Mouse (Mus musculus) embryonic facial prominence, embryonic 11.5 days (tissue): ENCODE results near the gene Olfr54. TPM values are rescaled to one million over a fixed set of nuclear protein-coding genes. Genes with fewer than 3 reads are reported as not detected.
A peak's percentile ranks its signal among the peaks of the same experiment; 100 is the strongest.

Experiments used
- ATAC-seq: fragments of 200-750 bp; cut with Nextera tagmentation; replicated peaks from 2 replicates; pipeline ENCODE4 v1.8.0; 2017; ENCODE audit warnings: low read depth; ENCODE audit not compliant: insufficient number of reproducible peaks, low FRiP score, low TSS enrichment
- DNase-seq: peaks from one replicate; pipeline ENCODE4 v3.0.0-alpha.2; 2015; ENCODE audit warnings: low spot score
- H3K27ac ChIP-seq: fragments of 300-500 bp; sonication (generic); replicated peaks from 2 replicates; pipeline ENCODE4 v1.5.1; 2014; ENCODE audit warnings: mild to moderate bottlenecking, low read depth, low read length, control low read depth
- H3K27me3 ChIP-seq: fragments of 300-500 bp; sonication (generic); 2 replicates; pipeline ENCODE4 v1.6.1; 2014; ENCODE audit warnings: mild to moderate bottlenecking, low read length, moderate library complexity, mixed read lengths; ENCODE audit not compliant: control insufficient read depth, insufficient read depth
- H3K36me3 ChIP-seq: fragments of 300-500 bp; sonication (generic); replicated peaks from 2 replicates; pipeline ENCODE4 v1.6.1; 2014; ENCODE audit warnings: low read depth, mild to moderate bottlenecking, low read length, moderate library complexity, mixed read lengths; ENCODE audit not compliant: control insufficient read depth, insufficient read depth
- H3K4me1 ChIP-seq: fragments of 300-500 bp; sonication (generic); 2 replicates; pipeline ENCODE4 v1.6.1; 2014; ENCODE audit warnings: low read length, mixed read lengths; ENCODE audit not compliant: control insufficient read depth, insufficient read depth
- H3K4me2 ChIP-seq: fragments of 300-500 bp; sonication (generic); 2 replicates; pipeline ENCODE4 v1.6.1; 2014; ENCODE audit warnings: low read depth, mild to moderate bottlenecking, control low read depth, low read length, moderate library complexity
- H3K4me3 ChIP-seq: fragments of 300-500 bp; sonication (generic); 2 replicates; pipeline ENCODE4 v1.5.1; 2014; ENCODE audit warnings: low read depth, low read length, control low read depth
- H3K9ac ChIP-seq: fragments of 300-500 bp; sonication (generic); replicated peaks from 2 replicates; pipeline ENCODE4 v1.6.1; 2014; ENCODE audit warnings: mild to moderate bottlenecking, control low read depth, low read length
- H3K9me3 ChIP-seq: fragments of 300-500 bp; sonication (generic); replicated peaks from 2 replicates; pipeline ENCODE4 v1.6.1; 2016; ENCODE audit warnings: mild to moderate bottlenecking, low read length, inconsistent platforms, mixed read lengths; ENCODE audit not compliant: control insufficient read depth
- WGBS: fragments of 180-500 bp; shearing (Covaris S2); extraction: QIAGEN DNeasy Blood & Tissue Kit; methylation state at CpG from one replicate; pipeline ENCODE4 v1.1.7; 2014; 5-methylcytosine and 5-hydroxymethylcytosine counted together
- polyA plus RNA-seq: library from polyadenylated mRNA; unstranded; fragments of >200 nt; fragmentation: Nextera tagmentation; extraction: Ambion mirVana; gene quantifications from 2 replicates; pipeline ENCODE4 v1.2.1, GENCODE M21; 2014

The Olfr54 gene
- 0.15 TPM in 1 of 2 replicates, not detected in the other for polyA plus RNA-seq

GRCm38 (mm10) chr11:51013936-51014335 lies at the start of gene Olfr54:
TSS of gene Olfr54 (plus strand) at chr11:51014236.
- H3K9me3 ChIP-seq, result no peaks in the 10 kb centered on the region
- WGBS, result 71% methylated on average over 1 of the region's 1 CpGs
- H3K27ac ChIP-seq, result no peak within 1 kb of the TSS
- DNase-seq (no peak), ATAC-seq (no peak)
- H3K4me1 ChIP-seq, result no peaks in the 10 kb centered on the region
- H3K36me3 ChIP-seq, result no peaks in the 10 kb centered on the region
- no peak within 1 kb of the TSS for H3K4me2 ChIP-seq
- H3K27me3 ChIP-seq, result no peaks in the 10 kb centered on the region
- H3K4me3 ChIP-seq, result no peak within 1 kb of the TSS
- H3K9ac ChIP-seq, result no peak within 1 kb of the TSS

- Histone ChIP-seq H3K9ac (no peak overlapping the region), H3K4me3 (no peak overlapping the region), H3K27me3 (no peaks in the 10 kb centered on the region), H3K4me1 (no peaks in the 10 kb centered on the region), H3K27ac (no peak overlapping the region), H3K9me3 (no peaks in the 10 kb centered on the region), H3K36me3 (no peaks in the 10 kb centered on the region), H3K4me2 (no peak overlapping the region)
- ATAC-seq (no peak), DNase-seq (peak; percentile 2)
- 83% methylated on average over 2 of the region's 2 CpGs for WGBS
Observed at GRCm38 (mm10) chr11:50964886-50965285, 49.1 kb upstream of the Olfr54 start.

DNA sequence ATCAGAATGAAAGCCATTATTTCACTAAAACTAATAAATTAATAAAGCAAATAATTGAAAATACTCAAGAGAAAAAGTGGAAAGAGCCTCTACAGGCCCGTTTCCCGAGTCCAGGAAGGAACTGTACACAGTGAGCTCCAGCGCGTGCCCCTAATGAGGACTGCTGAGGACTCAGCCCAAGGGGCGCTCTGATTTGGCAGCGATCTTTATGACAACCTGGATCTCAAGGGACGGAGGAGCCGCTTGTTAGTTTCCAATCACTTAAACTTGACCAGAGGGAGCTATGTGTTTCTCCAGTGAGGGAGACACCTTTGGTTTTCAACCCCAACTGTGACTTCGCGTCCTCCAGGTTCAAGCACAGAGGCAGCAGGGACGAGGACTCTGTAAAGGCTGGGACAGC lies 47.8 kb upstream of the Olfr54 start, which contains the start of gene Olfr1378:
Gene Olfr1378 (plus strand): TSS at position 301 of the 400 bp plus-strand sequence.
- Histone ChIP-seq H3K36me3 (no peaks in the 10 kb centered on the region), H3K4me3 (no peak within 1 kb of the TSS), H3K9me3 (no peaks in the 10 kb centered on the region), H3K27me3 (no peaks in the 10 kb centered on the region), H3K9ac (no peak within 1 kb of the TSS), H3K4me1 (no peaks in the 10 kb centered on the region), H3K27ac (no peak within 1 kb of the TSS), H3K4me2 (no peak within 1 kb of the TSS)
- DNase-seq (no peak), ATAC-seq (no peak)
- 88% methylated on average over 11 of the region's 11 CpGs for WGBS

- H3K36me3 ChIP-seq, result no peaks in the 10 kb centered on the region
- no peaks in the 10 kb centered on the region for H3K9me3 ChIP-seq
- no peaks in the 10 kb centered on the region for H3K27me3 ChIP-seq
- H3K4me2 ChIP-seq, result no peak overlapping the region
- H3K27ac ChIP-seq, result no peak overlapping the region
- WGBS, result 73% methylated on average over 4 of the region's 4 CpGs
- no peak overlapping the region for H3K9ac ChIP-seq
- H3K4me1 ChIP-seq, result no peaks in the 10 kb centered on the region
- H3K4me3 ChIP-seq, result no peak overlapping the region
- ATAC-seq (no peak), DNase-seq (no peak)
Observed at GRCm38 (mm10) chr11:50977216-50977615, 36.8 kb upstream of the Olfr54 start.

DNA sequence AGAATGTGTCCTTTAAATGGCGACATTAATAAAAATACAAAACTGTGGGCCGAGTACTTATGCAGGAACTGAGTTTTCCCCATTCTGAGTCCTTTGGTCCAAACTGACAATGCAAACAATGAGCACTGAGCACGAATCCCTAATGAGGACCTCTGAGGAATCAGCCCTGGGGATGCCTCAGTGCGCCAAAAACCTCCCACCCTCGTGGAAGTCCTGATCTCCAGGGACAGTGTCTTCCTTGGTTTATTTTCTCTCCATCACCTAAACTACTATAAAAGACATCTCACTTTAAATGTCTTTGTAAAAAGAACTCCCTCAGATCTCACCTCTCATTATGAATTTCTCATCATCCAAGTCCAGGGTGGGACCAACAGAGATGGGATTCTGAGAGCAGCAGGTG lies 32.4 kb upstream of the Olfr54 start, which contains the start of gene Olfr1377:
Gene Olfr1377 (plus strand): TSS at position 301 of the 400 bp plus-strand sequence.
- Histone ChIP-seq H3K4me2 (no peak within 1 kb of the TSS), H3K36me3 (no peaks in the 10 kb centered on the region), H3K4me1 (no peaks in the 10 kb centered on the region), H3K9me3 (no peaks in the 10 kb centered on the region), H3K9ac (no peak within 1 kb of the TSS), H3K27me3 (no peaks in the 10 kb centered on the region), H3K27ac (no peak within 1 kb of the TSS), H3K4me3 (no peak within 1 kb of the TSS)
- 70% methylated on average over 5 of the region's 5 CpGs for WGBS
- DNase-seq (no peak), ATAC-seq (no peak)

GRCm38 (mm10) chr11:51003296-51003695 lies 10.7 kb upstream of the Olfr54 start, which contains the start of gene Olfr51:
TSS of gene Olfr51 (plus strand) at chr11:51003596.
- no peaks in the 10 kb centered on the region for H3K27me3 ChIP-seq
- no peaks in the 10 kb centered on the region for H3K4me1 ChIP-seq
- no peaks in the 10 kb centered on the region for H3K36me3 ChIP-seq
- H3K9ac ChIP-seq, result no peak within 1 kb of the TSS
- H3K27ac ChIP-seq, result no peak within 1 kb of the TSS
- H3K4me2 ChIP-seq, result no peak within 1 kb of the TSS
- ATAC-seq (no peak), DNase-seq (no peak)
- H3K9me3 ChIP-seq, result no peaks in the 10 kb centered on the region
- H3K4me3 ChIP-seq, result no peak within 1 kb of the TSS
- 81% methylated on average over 5 of the region's 5 CpGs for WGBS

- Histone ChIP-seq H3K9ac (no peak overlapping the region), H3K4me1 (no peaks in the 10 kb centered on the region), H3K9me3 (no peaks in the 10 kb centered on the region), H3K4me2 (no peak overlapping the region), H3K4me3 (no peak overlapping the region), H3K36me3 (no peaks in the 10 kb centered on the region), H3K27me3 (no peaks in the 10 kb centered on the region), H3K27ac (no peak overlapping the region)
- 85% methylated on average over 5 of the region's 5 CpGs for WGBS
- no peak for DNase-seq
- no peak for ATAC-seq
Observed at GRCm38 (mm10) chr11:51011821-51012220, 2.2 kb upstream of the Olfr54 start.

DNA sequence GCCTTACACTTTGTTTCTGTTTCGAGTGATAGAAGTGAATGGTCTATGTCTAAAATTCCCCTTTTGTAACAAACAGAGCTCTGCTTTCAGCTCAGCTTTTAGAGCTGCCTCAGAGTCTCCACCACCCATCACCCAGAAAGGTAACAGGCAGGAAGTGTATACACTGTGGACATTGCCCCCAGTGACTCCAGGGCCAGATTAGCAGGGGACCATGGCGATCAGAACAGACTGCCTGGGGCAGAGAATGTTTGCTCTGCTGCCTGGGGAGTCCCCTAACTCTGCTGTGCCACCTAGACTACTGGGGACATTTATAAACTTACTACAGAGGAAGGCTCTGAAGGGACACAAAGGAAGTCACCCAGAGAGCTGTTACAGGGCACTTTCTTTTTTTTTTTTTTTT lies 2.3 kb downstream of the Olfr54 start:
- ATAC-seq, result no peak
- no peaks in the 10 kb centered on the region for H3K4me1 ChIP-seq
- H3K36me3 ChIP-seq, result no peaks in the 10 kb centered on the region

More for the DNA sequence above, 2.3 kb downstream of the Olfr54 start:
- no peaks in the 10 kb centered on the region for H3K9me3 ChIP-seq
- DNase-seq, result no peak
- WGBS, result 56% methylated on average over 2 of the region's 2 CpGs
- H3K4me3 ChIP-seq, result no peak overlapping the region
- no peaks in the 10 kb centered on the region for H3K27me3 ChIP-seq
- H3K9ac ChIP-seq, result no peak overlapping the region
- H3K4me2 ChIP-seq, result no peak overlapping the region
- no peak overlapping the region for H3K27ac ChIP-seq
